Mouse (Mus musculus) thymus, postnatal 14 days (tissue): ENCODE results near the gene Qrich2.
"Not testable (repeated sequence)": the region's sequence is repeated elsewhere in the genome, so short reads cannot be mapped to it uniquely, and the experiment has no call there.

Experiments
- DNase-seq: peaks from one replicate; pipeline ENCODE4 v3.0.0; 2021

The Qrich2 gene

DNA sequence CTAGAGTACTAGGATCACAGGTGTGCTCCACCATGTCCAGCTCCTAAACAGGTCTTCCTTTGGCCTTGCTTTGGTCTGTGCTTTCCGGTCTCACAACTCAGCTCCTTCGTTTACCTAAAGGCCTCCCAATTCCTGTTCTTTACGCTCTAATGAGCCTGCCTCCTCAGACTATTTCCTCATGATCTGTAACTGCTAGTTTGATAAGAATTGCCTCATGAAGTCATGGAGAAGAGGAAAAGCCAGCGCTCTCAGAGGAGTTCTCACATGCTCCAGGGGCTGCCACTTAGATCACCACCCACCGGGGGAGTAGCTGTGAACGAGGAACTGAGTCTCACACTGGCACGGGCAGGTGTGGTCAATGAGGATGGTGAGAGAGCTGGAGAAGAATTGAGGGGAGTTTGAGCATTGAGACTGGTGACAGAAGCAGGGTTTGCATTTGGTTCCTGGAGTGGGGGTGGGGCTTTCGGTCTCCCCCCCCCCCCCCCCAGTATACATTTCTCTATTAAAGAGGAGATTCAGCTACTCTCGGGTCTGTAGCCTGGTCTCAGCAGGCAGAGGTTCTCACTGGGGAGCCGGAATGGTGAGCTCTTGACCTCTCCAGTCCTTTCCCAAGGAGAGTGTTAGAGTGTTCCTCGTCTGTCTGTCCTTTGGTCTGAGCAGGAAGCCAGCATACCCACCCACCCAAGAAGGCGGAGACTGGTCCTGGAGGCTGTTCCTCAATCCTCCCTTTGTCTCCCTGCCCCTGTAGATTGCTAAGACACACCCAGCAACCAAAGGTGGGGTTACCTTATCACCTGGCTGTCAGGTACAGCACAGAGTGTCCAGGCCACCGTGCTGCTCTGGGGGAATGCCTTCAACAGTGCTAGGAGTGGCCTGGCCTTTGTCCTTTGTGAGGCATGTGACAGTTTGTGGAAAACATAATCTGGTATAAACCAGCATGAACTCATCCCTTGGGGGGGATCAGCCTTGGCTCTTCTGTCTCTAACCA lies 36.9 kb downstream of the Qrich2 start:
- DNase-seq, result no peak

DNA sequence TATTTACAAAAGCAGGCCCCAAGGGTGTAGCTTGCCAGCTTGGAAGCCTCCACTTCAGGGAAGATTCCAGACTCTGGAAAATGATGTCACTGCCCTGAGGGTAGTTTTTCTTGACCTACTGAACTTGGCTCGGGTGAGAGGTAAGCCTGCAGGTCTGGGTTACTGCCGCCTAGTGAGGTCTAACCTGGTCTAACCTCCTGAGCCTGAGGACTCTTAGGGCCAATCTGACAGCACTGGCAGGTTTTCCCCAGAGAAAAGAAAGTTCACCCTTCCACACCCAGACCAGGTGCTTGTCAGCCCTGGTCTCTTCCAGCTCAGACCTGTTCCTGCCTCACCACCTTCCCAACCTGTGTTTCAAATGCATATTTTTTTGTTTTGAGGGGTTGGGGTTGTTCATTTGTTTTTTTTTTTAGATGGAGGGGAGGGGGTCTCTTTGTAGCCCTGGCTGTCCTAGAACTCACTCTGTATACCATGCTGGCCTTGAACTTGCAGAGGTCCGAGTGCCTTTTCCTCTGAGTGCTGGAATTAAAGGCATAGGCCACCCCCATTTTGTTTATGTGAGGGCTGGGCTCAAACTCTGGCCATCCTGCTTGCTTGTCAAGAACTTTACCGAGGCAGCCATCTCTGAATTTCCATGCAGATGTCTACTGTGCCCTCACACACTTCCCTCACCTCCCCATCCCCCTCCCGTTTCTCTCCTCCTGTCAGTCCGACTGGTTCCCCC lies 39.0 kb downstream of the Qrich2 start:
- DNase-seq, result no peak

- DNase-seq, result not testable (repeated sequence)
Observed at GRCm38 (mm10) chr11:116426328-116426727, 39.7 kb downstream of the Qrich2 start.

GRCm38 (mm10) chr11:116424621-116425407 lies 41.2 kb downstream of the Qrich2 start:
- DNase-seq, result no peak

GRCm38 (mm10) chr11:116423782-116424620 lies 42.0 kb downstream of the Qrich2 start:
- DNase-seq, result peak; percentile 46

DNA sequence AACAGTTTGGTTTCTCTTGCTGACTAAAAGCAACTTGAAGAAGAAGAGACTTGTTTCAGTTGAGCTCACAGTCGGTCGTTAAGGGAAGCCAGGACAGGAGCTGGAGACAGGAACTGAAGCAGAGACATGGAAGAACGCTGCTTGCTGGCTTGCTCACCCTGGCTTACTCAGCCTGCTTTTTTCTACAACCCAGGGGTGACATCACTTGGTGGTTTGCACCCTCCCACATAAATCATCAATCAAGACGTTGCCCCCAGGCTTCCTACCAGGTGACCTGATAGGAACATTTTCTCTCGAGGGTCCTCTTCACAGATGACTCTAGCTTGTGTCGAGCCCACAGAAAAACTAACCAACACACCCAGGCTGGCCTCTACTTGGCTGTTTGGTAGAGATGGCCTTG lies 42.8 kb downstream of the Qrich2 start:
- DNase-seq, result no peak

GRCm38 (mm10) chr11:116422562-116422961 lies 43.5 kb downstream of the Qrich2 start:
- DNase-seq, result no peak

GRCm38 (mm10) chr11:116421102-116421501 lies 44.9 kb downstream of the Qrich2 start:
- no peak for DNase-seq

- peak; percentile 21 for DNase-seq
Observed at GRCm38 (mm10) chr11:116418841-116419462, 47.1 kb downstream of the Qrich2 start.

DNA sequence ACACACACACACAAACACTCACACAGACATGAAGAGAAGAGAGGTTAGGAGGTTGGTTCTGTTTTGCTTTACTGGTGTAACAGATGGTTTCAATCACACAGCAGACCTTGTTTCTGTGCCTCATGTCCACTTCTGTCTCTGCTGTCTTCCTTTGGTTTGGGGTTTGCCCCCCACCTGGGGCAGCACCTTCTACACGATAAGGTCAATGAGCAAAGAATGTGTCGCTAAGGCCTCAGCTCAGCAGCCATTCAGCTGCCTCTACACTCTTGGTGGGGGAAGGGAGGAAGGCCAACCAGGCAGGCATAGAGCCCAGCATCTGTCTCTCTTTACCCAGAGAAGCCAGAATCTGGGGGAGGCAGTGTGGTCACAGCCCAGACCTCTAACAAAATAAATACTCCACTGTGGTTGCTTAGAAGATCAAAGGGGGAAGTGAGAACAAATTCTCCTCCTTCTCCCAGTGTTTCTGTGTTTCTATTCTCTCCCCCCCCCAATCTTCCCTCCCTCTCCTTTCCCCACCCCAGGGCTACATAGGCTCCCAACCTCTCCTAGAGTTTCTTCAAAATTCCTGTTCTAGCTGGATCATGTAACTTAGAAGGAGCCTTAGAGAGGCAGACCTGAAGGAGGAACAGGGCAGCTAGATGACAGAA lies 47.7 kb downstream of the Qrich2 start:
- DNase-seq, result peak; percentile 51

GRCm38 (mm10) chr11:116417054-116417453 lies 49.0 kb downstream of the Qrich2 start:
- DNase-seq, result no peak

GRCm38 (mm10) chr11:116416196-116416943 lies 49.7 kb downstream of the Qrich2 start:
- DNase-seq, result no peak

DNA sequence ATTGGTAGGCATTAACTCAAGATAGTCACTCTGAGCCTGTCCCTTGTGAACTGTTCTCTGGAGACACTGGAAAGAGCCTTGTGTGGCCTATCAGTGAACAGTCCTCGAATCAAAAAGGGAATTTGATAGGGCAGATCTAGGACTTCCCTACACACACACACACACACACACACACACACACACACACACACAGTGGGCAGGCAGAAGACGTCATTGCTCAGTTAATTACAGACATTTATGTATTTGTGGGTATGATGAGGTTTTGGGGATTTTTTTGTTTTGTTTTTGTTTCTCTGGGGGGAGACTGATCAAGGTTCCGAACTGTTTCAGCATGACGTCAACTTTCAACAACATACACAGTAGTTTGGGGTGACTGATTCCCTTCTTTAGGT lies 52.4 kb downstream of the Qrich2 start:
- no peak for DNase-seq

DNA sequence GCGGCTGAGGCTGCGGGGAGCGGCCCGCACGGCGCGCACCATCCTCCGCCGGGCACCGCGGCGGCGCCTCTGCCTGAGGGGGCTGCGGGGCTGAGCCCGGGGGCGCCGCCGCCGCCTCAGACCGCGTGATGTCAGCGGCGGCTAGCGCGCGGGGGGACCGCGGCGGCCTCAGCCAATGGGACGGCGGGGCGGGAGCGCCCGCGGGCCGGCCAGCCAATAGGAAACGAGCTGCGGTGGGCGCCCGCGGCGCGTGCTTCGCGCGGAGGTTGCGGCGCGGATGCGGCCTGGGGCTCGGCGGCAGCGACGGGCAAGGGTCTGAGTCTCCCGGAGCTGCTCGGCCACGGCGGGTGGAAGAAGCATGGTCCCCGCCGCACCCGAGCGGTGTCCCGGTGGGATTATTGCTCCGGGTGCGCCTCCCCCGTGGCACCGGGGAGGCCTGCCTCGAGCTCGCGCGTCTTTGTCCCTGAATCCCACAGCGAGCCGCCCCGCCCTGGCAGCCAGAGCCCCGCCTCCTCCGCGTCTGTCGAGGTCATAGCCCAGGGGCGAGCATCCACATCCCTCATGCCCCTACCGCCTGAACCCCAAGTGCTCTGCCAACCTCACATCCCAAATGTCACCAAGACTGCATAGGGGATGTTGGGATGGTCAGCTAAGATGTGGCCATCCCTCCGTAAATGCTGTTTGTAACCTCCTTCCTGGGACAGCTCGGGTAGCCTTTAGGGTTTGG lies 53.0 kb downstream of the Qrich2 start, which contains the start of gene Rnf157:
Rnf157 (minus strand) TSS at position 129 of the 727 bp plus-strand sequence.
- DNase-seq, result peak; percentile 89

DNA sequence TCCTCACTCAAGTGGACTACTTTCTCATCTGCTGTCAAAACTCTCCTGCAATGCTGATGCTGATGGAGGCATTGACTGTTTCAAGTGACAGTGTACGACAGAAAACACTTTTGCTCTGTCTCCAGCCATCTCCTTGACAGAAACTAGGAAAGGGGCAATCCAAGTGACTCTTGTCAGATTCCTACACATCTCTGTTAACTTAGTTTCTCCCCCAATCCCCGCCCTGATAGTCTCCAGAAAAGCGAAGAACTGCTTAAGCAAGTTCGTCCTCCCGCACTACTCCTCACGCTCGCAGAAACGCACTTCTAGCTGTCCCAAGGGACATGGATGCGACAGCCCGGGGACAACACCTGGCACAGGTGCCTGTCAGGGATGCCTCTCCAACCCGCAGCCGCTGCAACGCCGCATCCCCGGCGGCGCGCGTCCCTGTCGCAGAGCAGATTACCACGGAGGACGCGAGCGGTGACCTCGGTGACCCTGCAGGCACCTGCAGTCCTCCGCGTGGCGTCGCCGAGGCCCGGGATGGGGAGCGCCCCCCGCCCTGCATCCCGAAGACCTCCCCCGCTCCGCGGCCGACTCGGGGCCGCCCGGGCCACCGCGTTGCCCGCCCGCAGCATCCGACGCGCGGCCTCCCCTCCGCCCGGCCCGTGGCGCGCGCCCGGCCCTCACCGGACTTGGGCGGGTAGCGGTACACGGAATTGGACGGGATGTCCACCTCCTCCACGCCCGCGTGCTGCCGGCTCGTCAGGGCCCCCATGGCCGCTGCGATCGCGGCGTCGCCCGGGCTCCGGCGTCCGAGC lies 53.8 kb downstream of the Qrich2 start:
- DNase-seq, result peak; percentile 44

GRCm38 (mm10) chr11:116411582-116411981 lies 54.5 kb downstream of the Qrich2 start:
- DNase-seq, result no peak

DNA sequence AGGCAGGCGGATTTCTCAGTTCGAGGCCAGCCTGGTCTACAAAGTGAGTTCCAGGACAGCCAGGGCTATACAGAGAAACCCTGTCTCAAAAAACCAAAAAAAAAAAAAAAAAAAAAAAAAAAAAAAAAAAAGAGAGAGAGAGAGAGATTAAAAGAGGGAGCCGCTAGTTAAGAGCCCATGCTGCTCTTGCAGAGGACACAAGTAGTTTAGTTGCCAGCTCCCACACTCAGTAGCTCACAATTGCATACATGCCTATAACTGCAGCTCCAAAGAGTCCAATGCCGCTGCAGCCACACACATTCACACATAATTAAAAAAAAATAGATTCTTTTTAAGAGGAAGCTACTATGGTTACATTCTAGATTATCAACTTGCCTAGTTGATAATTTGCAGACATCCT lies 55.6 kb downstream of the Qrich2 start:
- DNase-seq, result not testable (repeated sequence)

DNA sequence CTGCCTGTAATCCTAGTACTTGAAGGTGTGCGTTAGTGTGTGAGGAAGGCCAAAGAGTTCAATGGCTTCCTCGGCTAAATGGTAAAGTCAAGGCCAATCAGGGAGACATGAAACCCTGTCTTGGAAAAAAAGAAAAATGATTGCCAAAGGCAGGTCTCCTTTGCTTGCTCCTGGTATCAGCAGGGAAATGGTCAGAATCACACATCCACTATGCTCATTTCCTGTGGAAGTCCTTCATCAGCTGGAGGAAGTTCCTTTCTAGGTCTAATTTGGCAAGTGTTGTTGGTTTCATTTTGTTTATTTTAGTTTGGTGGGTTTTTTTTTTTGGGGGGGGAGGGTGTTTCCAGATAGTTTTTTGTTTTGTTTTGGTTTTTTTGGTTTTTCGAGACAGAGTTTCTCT lies 57.0 kb downstream of the Qrich2 start:
- no peak for DNase-seq
